Mouse (Mus musculus): ENCODE results near the gene Zfp961. TPM values are rescaled to one million over a fixed set of nuclear protein-coding genes. Genes with fewer than 3 reads are reported as not detected.
"Not testable (repeated sequence)": the region's sequence is repeated elsewhere in the genome, so short reads cannot be mapped to it uniquely, and the experiment has no call there.

The Zfp961 gene
- polyA plus RNA-seq, 1 experiment from 2014 or later, result 21.8 TPM

DNA sequence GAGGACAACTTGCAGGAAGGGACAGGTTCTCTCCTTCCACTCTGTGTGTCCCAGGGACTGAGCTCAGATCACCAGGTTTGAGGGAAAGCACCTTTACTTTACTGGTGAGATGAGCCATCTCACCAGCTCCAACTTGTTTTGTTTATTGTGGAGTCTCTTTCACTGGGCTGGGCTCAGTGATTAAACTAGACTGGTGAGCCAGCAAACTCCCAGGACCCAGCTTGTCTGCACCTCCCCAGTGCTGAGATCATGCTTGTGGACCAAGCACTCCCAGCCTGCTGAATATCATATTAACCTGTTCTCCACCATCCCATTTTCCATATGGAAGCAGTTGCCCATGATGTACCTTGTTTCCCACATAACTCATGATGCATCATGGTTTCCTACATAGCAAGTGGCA lies 52.1 kb downstream of the Zfp961 start:
- no peaks in the 10 kb centered on the region for H3K27me3 ChIP-seq
- H3K4me1 ChIP-seq, result no peaks in the 10 kb centered on the region
- no peaks in the 10 kb centered on the region for H3K36me3 ChIP-seq
- no peaks in the 10 kb centered on the region for H3K9me3 ChIP-seq
- H3K4me3 ChIP-seq, result no peak overlapping the region
- no peak overlapping the region for H3K27ac ChIP-seq (replicated peaks)
- H3K4me2 ChIP-seq (replicated peaks), result no peak overlapping the region
- no peak for ATAC-seq (replicated peaks)
- H3K9ac ChIP-seq (replicated peaks), result no peak overlapping the region

GRCm38 (mm10) chr8:72005912-72006311 lies 55.1 kb downstream of the Zfp961 start:
- Histone ChIP-seq H3K9me3 (no peaks in the 10 kb centered on the region), H3K4me3 (no peak overlapping the region), H3K4me1 (no peaks in the 10 kb centered on the region), H3K9ac (replicated peaks) (no peak overlapping the region), H3K27ac (replicated peaks) (no peak overlapping the region), H3K4me2 (replicated peaks) (no peak overlapping the region), H3K27me3 (no peaks in the 10 kb centered on the region), H3K36me3 (no peaks in the 10 kb centered on the region)
- 83% methylated on average over 3 of the region's 3 CpGs for WGBS
- no peak for ATAC-seq (replicated peaks)

DNA sequence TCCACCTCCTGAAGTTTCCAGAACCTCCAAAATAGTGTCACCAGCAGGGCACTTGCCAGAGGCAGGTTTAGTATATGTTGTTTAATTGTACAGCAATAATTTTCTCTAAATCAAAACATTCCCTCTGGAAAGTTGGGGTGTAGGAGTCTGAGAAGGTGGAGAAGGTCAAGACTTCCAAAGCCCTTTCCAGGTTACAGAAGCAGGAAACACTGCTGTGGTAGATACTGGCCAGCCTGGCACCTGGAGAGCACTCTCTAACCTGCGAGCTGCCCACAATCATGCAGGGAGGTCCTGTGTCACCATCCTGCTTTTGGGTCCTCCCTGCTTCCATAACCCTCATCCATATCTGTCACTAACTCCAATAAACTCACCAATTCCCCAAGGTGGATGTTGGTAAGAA lies 55.9 kb downstream of the Zfp961 start:
- H3K36me3 ChIP-seq, result no peaks in the 10 kb centered on the region
- H3K9me3 ChIP-seq, result no peaks in the 10 kb centered on the region
- H3K4me2 ChIP-seq (replicated peaks), result no peak overlapping the region
- 94% methylated on average over 1 of the region's 1 CpGs for WGBS
- no peak overlapping the region for H3K4me3 ChIP-seq
- no peaks in the 10 kb centered on the region for H3K4me1 ChIP-seq
- H3K27me3 ChIP-seq, result no peaks in the 10 kb centered on the region
- no peak overlapping the region for H3K9ac ChIP-seq (replicated peaks)
- ATAC-seq (replicated peaks), result no peak
- no peak overlapping the region for H3K27ac ChIP-seq (replicated peaks)

- Histone ChIP-seq H3K27ac (replicated peaks) (no peak overlapping the region), H3K4me3 (no peak overlapping the region), H3K9me3 (no peaks in the 10 kb centered on the region), H3K9ac (replicated peaks) (no peak overlapping the region), H3K4me2 (replicated peaks) (no peak overlapping the region), H3K4me1 (no peaks in the 10 kb centered on the region), H3K27me3 (no peaks in the 10 kb centered on the region), H3K36me3 (no peaks in the 10 kb centered on the region)
- ATAC-seq (replicated peaks), result no peak
- 74% methylated on average over 3 of the region's 3 CpGs for WGBS
Measured at GRCm38 (mm10) chr8:72008134-72008641, 57.4 kb downstream of the Zfp961 start.

- WGBS, result 80% methylated on average over 3 of the region's 3 CpGs
- H3K4me2 ChIP-seq (replicated peaks), result no peak within 1 kb of the TSS
- no peaks in the 10 kb centered on the region for H3K4me1 ChIP-seq
- no peaks in the 10 kb centered on the region for H3K9me3 ChIP-seq
- H3K4me3 ChIP-seq, result no peak within 1 kb of the TSS
- no peaks in the 10 kb centered on the region for H3K36me3 ChIP-seq
- H3K27me3 ChIP-seq, result no peaks in the 10 kb centered on the region
- no peak for ATAC-seq (replicated peaks)
- no peak within 1 kb of the TSS for H3K27ac ChIP-seq (replicated peaks)
- no peak within 1 kb of the TSS for H3K9ac ChIP-seq (replicated peaks)
Measured at GRCm38 (mm10) chr8:72009473-72009872, 58.6 kb downstream of the Zfp961 start, which contains the start of gene Cyp4f18. Gene Cyp4f18, minus strand, starts transcription at chr8:72009626.

- whole genome bisulfite sequencing, result 71% methylated on average over 6 of the region's 6 CpGs
- not testable (repeated sequence) for ATAC-seq (replicated peaks); H3K36me3 ChIP-seq; H3K27ac ChIP-seq (replicated peaks); H3K9ac ChIP-seq (replicated peaks); H3K27me3 ChIP-seq; H3K4me2 ChIP-seq (replicated peaks); H3K4me3 ChIP-seq; H3K9me3 ChIP-seq; H3K4me1 ChIP-seq
Measured at GRCm38 (mm10) chr8:72013506-72014228, 62.8 kb downstream of the Zfp961 start.

DNA sequence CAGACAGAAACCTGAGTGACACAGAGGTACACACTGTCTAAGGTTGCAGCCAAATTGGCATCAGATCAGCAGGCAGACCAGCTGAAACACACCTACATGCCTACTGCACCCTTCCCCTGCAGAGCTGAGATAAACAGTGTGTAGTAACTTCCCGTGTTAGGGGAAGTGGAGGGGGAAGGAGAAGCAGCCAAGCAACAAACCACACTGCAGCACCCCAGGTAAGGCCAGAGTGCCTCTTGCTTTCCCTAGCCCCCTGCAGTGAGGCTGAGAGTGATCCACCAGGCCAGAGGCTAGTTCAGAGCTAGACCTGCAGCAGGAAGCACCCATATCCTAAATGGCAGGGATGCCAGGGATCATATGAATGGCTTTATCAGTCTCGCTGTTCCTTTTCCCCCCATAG lies 66.5 kb downstream of the Zfp961 start:
- 83% methylated on average over 2 of the region's 2 CpGs for WGBS

DNA sequence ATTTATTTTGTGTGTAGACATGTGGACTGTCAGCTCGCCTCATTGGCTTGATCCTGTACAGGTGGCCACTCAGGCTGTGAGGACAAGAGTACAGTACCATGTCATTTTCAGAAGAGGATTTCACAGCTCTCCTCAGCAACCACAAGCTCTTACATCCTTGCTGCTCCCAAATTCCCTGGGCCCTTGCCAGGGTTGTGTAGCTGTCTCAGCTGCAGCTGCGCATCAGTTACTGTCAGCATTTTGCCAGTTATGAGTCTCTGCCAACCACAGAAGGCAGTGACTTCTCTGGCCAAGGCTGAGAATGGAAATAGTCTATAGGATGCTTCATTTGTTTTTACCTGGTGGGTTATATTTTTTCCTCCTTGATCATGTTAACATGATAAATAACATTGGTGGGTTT lies 67.3 kb downstream of the Zfp961 start:
- no peak overlapping the region for H3K27ac ChIP-seq (replicated peaks)
- ATAC-seq (replicated peaks), result no peak
- no peak overlapping the region for H3K4me3 ChIP-seq
- H3K9me3 ChIP-seq, result no peaks in the 10 kb centered on the region
- no peaks in the 10 kb centered on the region for H3K27me3 ChIP-seq
- 70% methylated on average over 2 of the region's 2 CpGs for WGBS
- H3K9ac ChIP-seq (replicated peaks), result no peak overlapping the region
- H3K4me1 ChIP-seq, result no peaks in the 10 kb centered on the region
- no peaks in the 10 kb centered on the region for H3K36me3 ChIP-seq
- H3K4me2 ChIP-seq (replicated peaks), result no peak overlapping the region

More for the DNA sequence above, 66.5 kb downstream of the Zfp961 start:
- H3K4me2 ChIP-seq (replicated peaks); H3K27ac ChIP-seq (replicated peaks); H3K9me3 ChIP-seq; H3K9ac ChIP-seq (replicated peaks); ATAC-seq (replicated peaks); H3K36me3 ChIP-seq; H3K27me3 ChIP-seq; H3K4me3 ChIP-seq; H3K4me1 ChIP-seq: not testable (repeated sequence)

- H3K9me3 ChIP-seq, H3K4me1 ChIP-seq: not testable (repeated sequence)
- WGBS, result 88% methylated on average over 1 of the region's 1 CpGs
Measured at GRCm38 (mm10) chr8:72019022-72019421, 68.2 kb downstream of the Zfp961 start.

DNA sequence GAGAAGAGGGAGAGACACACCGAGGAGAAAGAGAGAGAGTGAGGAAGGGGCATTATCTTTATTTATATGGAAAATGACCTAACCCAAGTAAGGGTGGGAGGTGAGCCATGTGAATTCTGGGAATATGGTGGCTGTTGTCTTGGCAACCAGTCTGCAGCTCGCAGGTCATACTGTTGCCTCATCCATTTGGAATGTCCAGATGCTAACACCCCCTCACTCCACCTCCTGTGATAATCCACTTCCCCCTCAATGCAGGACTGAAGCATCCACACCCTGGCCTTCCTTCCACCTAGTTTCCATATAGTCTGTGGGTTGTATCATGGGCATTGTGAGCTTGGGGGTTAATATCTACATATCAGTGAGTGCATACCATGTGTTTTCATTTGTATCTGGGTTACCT lies 69.0 kb downstream of the Zfp961 start:
- ATAC-seq (replicated peaks), result no peak
- no peak overlapping the region for H3K27ac ChIP-seq (replicated peaks)
- no peaks in the 10 kb centered on the region for H3K4me1 ChIP-seq
- WGBS, result 62% methylated on average over 2 of the region's 2 CpGs
- H3K27me3 ChIP-seq, result no peaks in the 10 kb centered on the region
- no peak overlapping the region for H3K9ac ChIP-seq (replicated peaks)
- no peaks in the 10 kb centered on the region for H3K9me3 ChIP-seq
- no peaks in the 10 kb centered on the region for H3K36me3 ChIP-seq
- no peak overlapping the region for H3K4me3 ChIP-seq
- H3K4me2 ChIP-seq (replicated peaks), result no peak overlapping the region

More at GRCm38 (mm10) chr8:72019022-72019421, 68.2 kb downstream of the Zfp961 start:
- not testable (repeated sequence) for ATAC-seq (replicated peaks); H3K27me3 ChIP-seq; H3K4me2 ChIP-seq (replicated peaks); H3K36me3 ChIP-seq; H3K9ac ChIP-seq (replicated peaks); H3K4me3 ChIP-seq; H3K27ac ChIP-seq (replicated peaks)

DNA sequence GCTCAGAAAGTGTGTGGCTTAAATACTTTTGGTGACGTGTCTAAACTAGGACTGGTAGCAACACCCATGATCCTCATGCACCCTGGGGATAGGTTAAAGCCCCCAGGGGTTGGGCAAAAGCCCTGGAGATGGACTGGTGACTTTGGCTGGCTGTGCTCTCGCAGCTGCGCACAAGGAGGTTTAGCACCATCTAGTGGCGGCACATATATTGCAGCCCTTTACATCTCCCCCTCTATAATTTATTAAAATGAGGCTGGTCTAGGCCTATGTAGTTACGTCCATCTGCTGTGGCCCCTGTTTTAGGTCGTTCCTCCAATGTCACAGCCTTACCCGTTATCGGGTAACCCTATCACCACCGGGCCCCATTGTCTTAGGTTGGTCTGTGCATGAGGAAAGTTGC lies 74.0 kb downstream of the Zfp961 start:
- H3K9ac ChIP-seq (replicated peaks); H3K36me3 ChIP-seq; H3K27ac ChIP-seq (replicated peaks); H3K4me2 ChIP-seq (replicated peaks); ATAC-seq (replicated peaks); H3K4me3 ChIP-seq; H3K9me3 ChIP-seq; H3K27me3 ChIP-seq; H3K4me1 ChIP-seq: not testable (repeated sequence)
- WGBS, result 14% methylated on average over 4 of the region's 9 CpGs

- not testable (repeated sequence) for H3K4me1 ChIP-seq; H3K9ac ChIP-seq (replicated peaks); H3K4me3 ChIP-seq; H3K36me3 ChIP-seq; H3K9me3 ChIP-seq; H3K27ac ChIP-seq (replicated peaks); H3K4me2 ChIP-seq (replicated peaks); H3K27me3 ChIP-seq
- 0 out of 2 replicates have a peak, but pooled peaks have one; percentile 41 for ATAC-seq (replicated peaks)
- 37% methylated on average over 4 of the region's 4 CpGs for WGBS
Measured at GRCm38 (mm10) chr8:72032926-72033325, 82.1 kb downstream of the Zfp961 start.

- not testable (repeated sequence) for H3K9ac ChIP-seq (replicated peaks); H3K9me3 ChIP-seq; ATAC-seq (replicated peaks); H3K4me2 ChIP-seq (replicated peaks); H3K4me1 ChIP-seq; H3K27ac ChIP-seq (replicated peaks); H3K27me3 ChIP-seq; H3K36me3 ChIP-seq; H3K4me3 ChIP-seq
- 82% methylated on average over 4 of the region's 4 CpGs for WGBS
Measured at GRCm38 (mm10) chr8:72040918-72041317, 90.1 kb downstream of the Zfp961 start, which contains the start of gene Olfr372. Gene Olfr372, plus strand, starts transcription at chr8:72041218.

Measured in forebrain, embryonic 15.5 days (tissue).